Mouse (Mus musculus) spleen, embryonic (tissue): ENCODE results near the gene Nprl2.

Source experiments
- CTCF ChIA-PET: fragments of 350-600 bp; sonication (Branson Sonifier 250); formaldehyde crosslinking; loops from one replicate; lab custom pipeline; 2022; lab: Charles Lee

Nprl2 gene

DNA sequence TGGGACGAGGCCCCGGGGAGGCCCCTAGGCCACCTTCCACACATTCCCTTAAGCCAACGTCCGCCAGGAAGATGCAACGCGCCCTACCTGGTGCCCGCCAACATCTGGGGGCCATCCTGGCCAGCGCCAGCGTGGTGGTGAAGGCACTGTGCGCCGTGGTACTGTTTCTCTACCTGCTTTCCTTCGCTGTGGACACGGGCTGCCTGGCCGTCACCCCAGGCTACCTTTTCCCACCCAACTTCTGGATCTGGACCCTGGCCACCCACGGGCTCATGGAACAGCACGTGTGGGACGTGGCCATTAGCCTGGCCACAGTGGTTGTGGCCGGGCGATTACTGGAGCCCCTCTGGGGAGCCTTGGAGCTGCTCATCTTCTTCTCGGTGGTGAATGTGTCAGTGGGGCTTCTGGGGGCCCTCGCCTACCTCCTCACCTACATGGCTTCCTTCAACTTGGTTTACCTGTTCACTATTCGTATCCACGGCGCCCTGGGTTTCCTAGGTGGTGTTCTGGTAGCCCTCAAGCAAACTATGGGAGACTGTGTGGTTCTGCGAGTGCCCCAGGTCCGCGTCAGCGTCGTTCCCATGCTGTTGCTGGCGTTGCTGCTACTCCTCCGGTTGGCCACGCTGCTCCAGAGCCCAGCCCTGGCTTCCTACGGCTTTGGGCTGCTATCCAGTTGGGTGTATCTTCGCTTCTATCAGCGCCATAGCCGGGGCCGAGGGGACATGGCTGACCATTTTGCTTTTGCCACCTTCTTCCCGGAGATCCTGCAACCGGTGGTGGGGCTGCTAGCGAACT is 7.4 kb upstream of the Nprl2 start:
- CTCF ChIA-PET: no interaction called here

DNA sequence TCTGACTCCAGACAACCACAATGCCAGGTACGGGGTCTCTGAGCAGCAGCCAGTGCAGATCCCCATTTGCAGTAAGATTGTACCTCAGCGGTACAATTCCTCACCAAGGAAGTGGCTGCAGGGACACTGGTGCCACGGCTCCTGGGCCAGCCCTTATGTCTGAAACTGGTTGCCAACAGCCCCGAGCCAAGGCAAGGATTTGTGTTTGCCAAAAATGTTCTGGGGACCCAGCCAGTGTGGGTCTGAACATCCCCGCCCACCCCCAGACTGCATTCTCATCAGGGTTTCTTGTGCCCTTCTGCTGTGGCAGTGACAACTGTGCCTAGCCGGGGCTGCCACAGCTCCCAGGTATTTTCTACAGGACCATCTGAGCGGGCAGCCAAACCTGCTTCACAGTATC is 3.8 kb upstream of the Nprl2 start:
- CTCF ChIA-PET: no interaction called here

DNA sequence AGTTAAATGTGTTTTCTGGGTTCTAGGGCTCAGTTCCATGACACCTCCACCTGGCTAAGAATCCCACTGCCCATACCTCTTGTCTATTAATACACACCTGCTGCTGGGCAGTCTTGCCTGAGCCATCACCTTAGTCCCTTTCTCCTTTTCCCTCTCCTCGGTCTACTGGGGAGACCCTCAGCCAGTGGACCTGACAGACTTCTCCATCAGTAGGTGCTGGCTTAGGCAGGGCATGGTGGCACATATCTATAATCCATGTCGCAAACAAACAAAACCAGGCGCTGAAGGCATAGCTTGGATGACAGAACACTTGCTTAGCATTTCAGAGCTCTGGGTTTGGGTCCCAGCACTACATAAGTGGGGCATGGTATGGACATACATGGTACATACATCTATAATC is 3.3 kb upstream of the Nprl2 start:
- CTCF ChIA-PET: no interaction called here

DNA sequence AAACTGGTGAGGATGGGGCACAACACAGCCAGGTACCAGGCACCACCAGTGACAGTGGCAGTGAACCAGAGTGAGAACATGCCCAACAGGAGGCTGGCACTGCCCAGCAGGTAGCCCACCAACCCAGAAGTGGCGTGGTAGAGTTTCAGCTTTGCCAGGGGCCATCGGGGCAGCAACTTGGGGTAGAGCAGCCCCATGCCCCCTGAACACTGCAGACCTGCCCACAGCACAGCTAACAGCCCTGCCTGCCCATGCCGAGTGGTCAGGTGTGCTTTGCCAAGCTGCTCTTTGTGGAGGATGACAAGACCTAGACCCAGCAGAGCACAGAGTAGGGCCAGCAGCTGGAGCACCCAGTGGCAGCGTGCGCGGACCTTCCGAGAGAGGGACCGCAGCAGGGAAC is 2.1 kb upstream of the Nprl2 start:
- CTCF ChIA-PET: no interaction called here

DNA sequence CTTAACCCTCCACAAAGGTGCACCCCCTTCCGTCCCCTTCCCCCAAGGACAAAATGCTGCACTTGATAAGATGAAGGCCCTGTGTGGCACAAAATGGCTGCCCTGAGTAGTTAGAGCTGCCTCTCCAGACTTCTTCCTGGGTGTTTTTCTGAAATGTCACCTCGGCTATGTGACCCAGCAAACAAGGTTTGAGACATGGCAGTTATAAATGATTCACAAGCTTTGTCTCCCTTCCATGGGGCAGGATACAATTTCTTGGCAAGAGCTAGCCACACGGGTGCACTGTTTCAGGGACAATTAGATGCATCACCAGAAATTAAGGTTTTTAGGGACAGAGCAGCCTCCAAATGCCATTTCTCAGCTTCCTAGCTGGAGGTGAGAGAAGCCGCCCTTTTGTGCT is 1.6 kb upstream of the Nprl2 start:
- CTCF ChIA-PET: no interaction called here

DNA sequence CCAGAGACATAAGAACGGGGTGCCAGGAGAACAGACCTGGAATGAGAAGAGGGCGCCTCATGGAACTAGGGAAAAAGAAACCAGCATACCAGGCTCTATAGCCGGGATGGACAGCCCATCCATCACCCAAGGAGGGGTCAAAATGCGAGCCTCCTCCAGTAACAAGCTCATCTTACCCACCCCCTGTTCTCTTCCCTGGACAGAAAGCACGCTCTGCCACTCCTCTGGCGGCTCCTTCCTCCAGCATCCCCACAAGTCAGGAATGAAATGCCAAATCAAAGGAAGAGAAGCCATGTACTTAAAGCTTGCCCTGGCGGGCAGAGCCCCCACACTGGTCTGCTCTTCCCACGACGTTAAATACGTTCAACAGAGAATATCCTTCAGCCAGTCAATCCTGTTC is 1.0 kb upstream of the Nprl2 start:
- CTCF ChIA-PET: no interaction called here

DNA sequence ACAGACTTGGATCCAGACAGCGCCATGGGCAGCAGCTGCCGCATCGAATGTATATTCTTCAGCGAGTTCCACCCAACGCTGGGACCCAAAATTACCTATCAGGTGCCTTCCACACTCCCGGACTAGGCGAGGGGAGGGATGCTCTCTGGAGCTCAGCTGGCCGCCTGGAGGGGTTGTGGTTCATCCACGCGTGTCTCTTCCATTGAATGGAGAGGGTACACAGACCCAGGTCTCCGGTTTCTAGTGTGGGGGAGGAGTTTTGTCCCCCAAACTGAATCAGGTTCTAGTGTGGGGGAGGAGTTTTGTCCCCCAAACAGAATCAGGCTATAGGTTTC is 293 bp downstream of the Nprl2 start:
- CTCF ChIA-PET: no interaction called here

DNA sequence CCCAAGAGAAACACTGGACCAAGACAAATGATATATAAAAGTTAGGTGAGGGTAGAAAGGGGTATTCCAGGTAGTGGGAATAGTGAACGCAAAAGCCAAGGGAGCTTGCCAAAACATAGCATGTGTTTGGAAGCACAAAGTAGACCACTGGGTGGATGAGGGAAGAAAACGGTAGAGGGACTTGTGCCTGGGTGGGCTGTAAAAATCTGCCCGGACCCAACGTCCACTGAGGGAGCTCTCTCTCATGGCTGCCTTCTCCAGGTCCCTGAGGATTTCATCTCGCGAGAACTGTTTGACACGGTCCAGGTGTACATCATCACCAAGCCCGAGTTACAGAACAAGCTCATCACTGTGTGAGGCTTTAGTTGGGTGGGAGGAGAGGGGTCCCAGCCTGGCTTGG is 695 bp downstream of the Nprl2 start:
- CTCF ChIA-PET: no interaction called here

DNA sequence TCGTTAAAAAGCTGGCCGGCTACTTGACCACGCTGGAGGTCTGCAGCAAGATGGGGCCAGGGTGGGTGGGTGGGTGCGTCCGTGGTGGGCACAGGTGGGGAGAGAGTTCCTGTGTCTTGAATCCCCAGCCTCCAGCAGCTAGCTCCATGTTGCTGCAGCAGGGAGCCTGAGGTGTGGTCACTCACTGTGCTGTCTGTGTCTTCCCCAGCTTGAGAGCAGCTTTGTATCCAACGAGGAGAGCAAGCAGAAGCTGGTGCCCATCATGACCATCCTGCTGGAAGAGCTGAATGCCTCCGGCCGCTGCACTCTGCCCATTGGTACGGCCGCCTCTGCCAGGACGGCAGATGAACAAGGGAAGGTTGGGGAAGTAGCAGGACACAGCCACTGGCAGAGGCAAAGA is 1.3 kb downstream of the Nprl2 start:
- CTCF ChIA-PET: interaction anchor here (1.1 kb wide), 1 partner anchor 19 kb away, joined by 3 read pairs; no protein-coding TSS in a partner anchor

DNA sequence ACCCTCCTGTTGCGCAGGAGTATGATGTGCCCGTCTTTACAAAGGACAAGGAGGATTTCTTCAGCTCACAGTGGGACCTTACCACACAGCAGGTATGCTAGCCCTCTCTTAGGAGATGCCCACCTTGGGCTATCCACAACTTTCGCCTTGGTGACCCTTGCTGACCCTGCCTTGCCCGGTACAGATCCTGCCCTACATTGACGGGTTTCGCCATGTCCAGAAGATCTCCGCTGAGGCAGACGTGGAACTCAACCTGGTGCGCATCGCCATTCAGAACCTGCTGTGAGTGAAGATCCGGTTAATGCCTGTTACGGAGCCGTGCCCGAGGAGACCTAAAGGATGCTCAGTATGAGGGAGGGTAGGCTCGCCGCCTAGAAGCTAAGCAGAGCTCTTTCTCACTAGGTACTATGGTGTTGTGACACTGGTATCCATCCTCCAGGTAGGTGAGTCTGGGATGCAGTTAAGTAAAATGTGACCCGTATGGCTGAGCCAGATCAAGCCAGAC is 2.2 kb downstream of the Nprl2 start:
- CTCF ChIA-PET: interaction anchor here (1.1 kb wide), 1 partner anchor 18 kb away, joined by 3 read pairs; no protein-coding TSS in a partner anchor

DNA sequence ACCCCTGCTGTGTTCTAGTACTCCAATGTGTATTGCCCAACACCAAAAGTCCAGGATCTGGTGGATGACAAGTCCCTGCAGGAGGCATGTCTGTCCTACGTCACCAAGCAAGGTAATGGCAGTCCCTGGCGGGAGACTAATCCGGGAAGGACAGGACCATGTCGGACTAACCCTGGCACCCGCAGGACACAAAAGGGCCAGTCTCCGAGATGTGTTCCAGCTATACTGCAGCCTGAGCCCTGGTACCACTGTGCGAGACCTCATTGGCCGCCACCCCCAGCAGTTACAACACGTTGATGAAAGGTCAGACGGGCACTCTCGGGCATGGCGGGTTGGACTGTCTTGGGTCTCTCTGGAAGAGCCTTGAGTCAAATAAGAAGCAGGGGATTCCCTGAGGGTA is 2.7 kb downstream of the Nprl2 start:
- CTCF ChIA-PET: no interaction called here

DNA sequence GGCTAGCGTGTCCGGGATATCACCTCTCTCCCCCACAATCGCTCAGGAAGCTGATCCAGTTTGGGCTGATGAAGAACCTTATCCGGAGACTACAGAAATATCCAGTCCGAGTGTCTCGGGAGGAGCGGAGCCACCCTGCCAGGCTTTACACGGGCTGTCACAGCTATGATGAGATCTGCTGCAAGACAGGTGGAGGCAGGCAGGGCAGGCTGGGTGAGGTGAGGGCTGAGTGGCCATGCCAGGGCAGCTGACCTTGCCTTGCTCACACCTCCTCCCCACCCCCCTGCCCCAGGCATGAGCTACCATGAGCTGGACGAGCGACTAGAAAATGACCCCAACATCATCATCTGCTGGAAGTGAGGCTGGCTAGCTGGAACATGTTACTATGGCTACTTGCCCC is 3.2 kb downstream of the Nprl2 start:
- CTCF ChIA-PET: no interaction called here

DNA sequence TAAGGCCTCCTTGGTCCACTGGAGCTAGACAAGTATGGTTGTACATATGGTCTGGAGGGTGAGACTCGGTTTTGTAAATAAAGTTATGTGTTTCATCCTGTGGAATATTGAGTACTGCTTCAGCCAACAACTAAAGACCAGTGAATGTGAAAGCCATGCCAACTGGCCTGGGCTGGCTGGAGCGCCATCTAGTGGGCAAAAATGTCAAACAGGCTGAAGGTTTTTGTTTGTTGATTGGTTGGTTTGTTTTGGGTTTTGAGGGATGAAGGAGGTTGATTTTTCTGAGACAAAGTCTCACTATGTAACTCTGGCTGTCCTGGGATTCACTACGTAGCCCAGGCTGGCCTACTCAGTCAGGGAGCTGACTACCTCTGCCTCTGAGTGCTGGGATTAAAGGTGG is 3.6 kb downstream of the Nprl2 start:
- CTCF ChIA-PET: no interaction called here

DNA sequence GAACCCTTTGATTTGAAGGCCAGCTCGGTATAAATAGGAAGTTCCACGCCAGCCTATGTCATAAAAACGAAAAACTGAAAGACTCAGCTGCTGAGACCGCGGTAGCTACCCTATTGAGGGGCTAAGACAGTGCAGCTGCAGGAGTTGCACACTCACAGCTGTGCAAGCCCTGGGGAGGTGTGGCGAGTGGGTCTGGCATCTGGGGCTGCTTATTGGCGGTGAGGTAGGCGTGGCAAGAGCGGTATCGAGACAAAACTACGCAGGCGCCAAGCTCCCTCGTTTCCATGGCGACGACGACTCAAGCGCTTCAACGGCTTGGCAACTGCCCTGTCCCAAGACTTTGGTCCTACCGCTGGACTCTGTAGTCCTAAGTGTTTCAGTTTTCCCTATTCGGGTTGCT is 5.0 kb downstream of the Nprl2 start, which contains the start of gene Zmynd10:
Zmynd10 (plus strand) TSS at position 273 of the 400 bp plus-strand sequence.
- CTCF ChIA-PET: interaction anchor here (0.6 kb wide), 1 partner anchor 277 kb away, joined by 16 read pairs; no protein-coding TSS in a partner anchor

DNA sequence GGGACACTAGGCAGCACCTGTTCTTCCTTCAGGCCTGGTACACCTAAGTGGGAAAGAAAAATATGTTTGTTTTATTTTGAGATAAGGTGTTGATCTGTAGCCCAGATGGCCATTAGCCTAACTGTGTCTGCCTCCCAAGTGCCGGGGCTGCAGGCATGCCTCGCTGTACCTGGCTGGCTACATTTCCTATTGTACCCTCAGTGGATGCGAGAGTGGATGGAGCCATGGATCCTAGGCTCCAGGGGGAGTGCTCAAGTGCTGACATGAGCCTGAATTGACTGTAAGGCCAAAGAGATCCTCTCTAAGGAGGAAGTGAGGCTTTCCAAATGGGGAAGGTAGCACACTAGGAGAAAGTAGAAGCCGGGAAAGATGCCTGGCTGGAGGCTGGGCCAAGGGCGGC is 5.9 kb downstream of the Nprl2 start:
- CTCF ChIA-PET: interaction anchor here (0.6 kb wide), 2 partner anchors 32 to 1074 kb away, joined by 3 read pairs; no protein-coding TSS in a partner anchor

DNA sequence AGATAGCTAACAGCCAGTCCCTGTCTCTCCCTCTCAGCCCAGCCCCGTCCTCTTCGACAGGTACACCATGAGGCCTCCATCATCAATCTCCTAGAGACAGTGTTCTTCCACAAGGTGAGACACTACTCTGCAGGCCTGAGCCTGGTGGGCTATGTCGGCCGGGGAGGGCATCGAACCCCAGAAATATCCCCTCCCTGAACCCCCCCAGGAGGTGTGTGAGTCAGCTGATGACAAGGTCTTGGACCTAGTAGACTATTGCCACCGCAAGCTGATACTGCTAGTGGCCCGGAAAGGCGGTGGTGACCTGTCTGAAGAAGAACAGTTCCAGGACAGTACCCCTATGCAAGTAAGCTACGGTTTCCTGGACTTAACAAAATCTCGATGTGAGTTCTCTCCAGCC is 6.8 kb downstream of the Nprl2 start:
- CTCF ChIA-PET: no interaction called here

DNA sequence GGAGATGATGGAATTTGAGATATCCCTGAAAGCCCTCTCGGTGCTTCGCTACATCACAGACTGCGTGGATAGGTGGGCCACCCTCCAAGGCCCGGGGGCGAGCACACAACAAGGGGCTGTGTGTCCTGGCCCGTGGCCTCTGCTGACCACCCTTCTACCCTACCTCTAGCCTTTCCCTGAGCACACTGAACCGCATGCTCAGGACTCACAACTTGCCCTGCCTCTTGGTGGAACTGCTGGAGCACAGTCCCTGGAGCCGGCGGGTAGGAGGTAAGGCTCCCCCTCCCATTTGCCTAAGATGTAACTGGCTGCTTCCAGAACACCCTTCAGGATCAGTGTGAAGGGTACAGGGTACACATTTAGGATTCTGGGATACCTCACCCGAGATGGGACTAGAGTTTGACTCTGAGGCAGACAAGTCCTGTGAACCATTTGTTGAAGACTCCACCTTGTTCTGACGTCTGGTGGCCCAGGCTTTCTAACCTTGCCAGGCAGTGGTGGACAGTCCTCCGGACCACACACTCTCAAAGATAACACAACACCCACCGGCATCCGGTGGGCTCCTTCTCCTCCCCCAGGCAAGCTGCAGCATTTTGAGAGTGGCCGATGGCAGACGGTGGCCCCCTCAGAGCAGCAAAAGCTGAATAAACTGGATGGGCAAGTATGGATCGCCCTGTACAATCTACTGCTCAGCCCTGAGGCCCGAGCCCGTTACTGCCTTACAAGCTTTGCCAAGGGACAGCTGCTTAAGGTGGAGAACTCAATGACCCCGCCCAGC is 7.5 kb downstream of the Nprl2 start:
- CTCF ChIA-PET: interaction anchor here (0.7 to 1.4 kb wide), 2 partner anchors 13 to 1017 kb away, joined by 3 to 7 read pairs; partner anchors contain the start of gene Tusc2

DNA sequence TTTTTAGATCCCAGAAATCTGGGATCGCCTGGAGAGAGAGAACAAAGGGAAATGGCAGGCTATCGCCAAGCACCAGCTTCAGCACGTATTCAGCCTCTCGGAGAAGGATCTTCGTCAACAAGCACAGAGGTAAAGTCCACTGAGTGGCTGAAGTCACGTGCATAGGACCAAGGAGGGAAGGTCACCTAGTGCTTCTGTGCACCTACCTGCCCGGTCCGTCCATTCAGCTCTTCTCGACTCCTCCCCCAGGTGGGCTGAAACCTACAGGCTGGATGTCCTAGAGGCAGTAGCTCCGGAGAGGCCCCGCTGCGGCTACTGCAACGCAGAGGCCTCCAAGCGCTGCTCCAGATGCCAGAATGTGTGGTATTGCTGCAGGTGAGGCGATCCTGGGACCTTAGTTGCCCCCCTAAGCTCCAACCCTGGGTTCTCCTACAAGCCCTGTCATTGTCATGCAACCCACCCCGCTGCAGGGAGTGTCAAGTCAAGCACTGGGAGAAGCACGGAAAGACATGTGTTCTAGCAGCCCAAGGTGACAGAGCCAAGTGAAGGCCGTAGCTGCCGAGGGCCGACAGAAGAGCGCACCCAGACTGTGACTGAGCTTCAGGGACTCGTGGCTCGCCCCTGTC is 8.6 kb downstream of the Nprl2 start:
- CTCF ChIA-PET: interaction anchor here (0.7 to 1.4 kb wide), 2 partner anchors 12 to 1016 kb away, joined by 3 to 7 read pairs; partner anchors contain the start of gene Tusc2

DNA sequence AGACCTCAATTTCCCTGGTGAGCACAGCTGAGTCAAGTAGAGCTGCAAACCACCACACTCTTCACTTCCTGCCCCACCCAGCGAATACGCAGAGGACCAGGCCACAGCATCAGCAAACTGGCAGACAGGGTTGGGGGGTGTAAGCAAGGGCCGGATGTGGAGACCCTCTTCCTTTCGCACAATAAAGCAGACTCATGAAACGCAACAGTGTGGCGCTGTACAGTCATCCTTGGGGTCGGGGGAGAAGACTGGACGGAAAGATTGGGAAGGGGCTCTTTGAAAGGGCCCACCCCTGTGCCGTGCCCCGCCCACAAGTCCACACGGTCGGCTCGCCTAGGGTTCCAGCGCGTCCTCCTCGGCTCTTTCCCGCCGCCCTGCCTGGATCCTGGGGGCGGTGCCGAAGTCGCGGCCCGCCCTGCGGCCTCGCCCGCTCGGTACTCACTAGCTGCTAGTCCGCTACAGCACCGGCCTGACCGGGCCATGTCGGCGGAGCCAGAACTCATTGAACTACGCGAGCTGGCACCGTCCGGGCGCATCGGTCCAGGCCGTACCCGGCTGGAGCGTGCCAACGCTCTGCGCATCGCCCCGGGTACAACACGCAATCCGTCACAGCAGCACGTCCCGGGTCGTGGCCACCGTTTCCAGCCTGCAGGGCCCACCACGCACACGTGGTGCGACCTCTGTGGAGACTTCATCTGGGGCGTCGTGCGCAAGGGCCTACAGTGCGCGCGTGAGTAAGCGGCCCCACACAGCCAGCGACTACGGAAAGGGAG is 9.3 kb downstream of the Nprl2 start, which contains the start of gene Rassf1:
Rassf1 (plus strand) TSS at position 439 of the 773 bp plus-strand sequence.
- CTCF ChIA-PET: interaction anchor here (1.4 kb wide), 1 partner anchor 12 kb away, joined by 3 read pairs; the partner anchor contains the start of gene Tusc2

DNA sequence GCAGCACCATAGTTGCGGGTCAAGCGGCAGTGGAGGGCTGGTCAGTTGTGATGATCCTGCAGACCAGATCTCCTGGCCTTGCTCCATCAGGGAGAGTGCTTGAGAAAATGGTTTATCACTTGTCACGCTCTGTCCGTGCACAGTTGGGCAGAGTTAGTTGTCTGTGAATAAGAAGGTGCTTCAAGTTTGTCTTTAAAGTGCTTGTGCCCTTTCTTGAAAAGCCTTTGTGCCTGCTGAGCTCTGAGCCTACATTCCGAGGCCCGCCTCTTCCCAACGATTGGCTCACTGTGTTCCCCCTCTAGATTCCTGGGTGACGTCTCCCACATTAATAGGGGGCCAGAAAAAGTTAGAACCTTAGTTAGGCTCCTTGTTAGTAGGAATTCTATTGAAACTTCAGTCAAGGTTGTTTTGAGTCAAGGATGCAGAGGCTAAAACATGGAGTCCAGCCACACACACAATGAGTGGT is 9.9 kb downstream of the Nprl2 start:
- CTCF ChIA-PET: no interaction called here
